Mouse (Mus musculus) cerebellum, adult 9-10 months (tissue): Measurements from ENCODE around the gene Alkbh3.

Experiments used
- DNase-seq: peaks from one replicate; pipeline ENCODE4 v3.0.0; 2022

Alkbh3 gene

GRCm38 (mm10) chr2:94010335-94011291, at the start of gene Alkbh3:
Gene Alkbh3, minus strand, starts transcription at chr2:94010807.
- peak; percentile 92 for DNase-seq

- no peak for DNase-seq
Observed at GRCm38 (mm10) chr2:94059459-94059858, 48.9 kb upstream of the Alkbh3 start.

- DNase-seq, result peak; percentile 74
Observed at GRCm38 (mm10) chr2:94054813-94055212, 44.2 kb upstream of the Alkbh3 start.

GRCm38 (mm10) chr2:94051952-94052351, 41.3 kb upstream of the Alkbh3 start:
- DNase-seq, result no peak

GRCm38 (mm10) chr2:94050901-94051300, 40.3 kb upstream of the Alkbh3 start:
- DNase-seq, result no peak

GRCm38 (mm10) chr2:94049471-94050176, 39.0 kb upstream of the Alkbh3 start:
- DNase-seq, result no peak

GRCm38 (mm10) chr2:94048733-94049470, 38.3 kb upstream of the Alkbh3 start:
- DNase-seq, result no peak

GRCm38 (mm10) chr2:94048271-94048670, 37.7 kb upstream of the Alkbh3 start:
- no peak for DNase-seq

GRCm38 (mm10) chr2:94045411-94046090, 34.9 kb upstream of the Alkbh3 start:
- DNase-seq, result peak; percentile 57

- DNase-seq, result no peak
Observed at GRCm38 (mm10) chr2:94044174-94044573, 33.6 kb upstream of the Alkbh3 start.

GRCm38 (mm10) chr2:94043662-94044061, 33.1 kb upstream of the Alkbh3 start:
- DNase-seq, result no peak

- DNase-seq, result no peak
Observed at GRCm38 (mm10) chr2:94042461-94042860, 31.9 kb upstream of the Alkbh3 start.

GRCm38 (mm10) chr2:94040391-94041125, 30.0 kb upstream of the Alkbh3 start:
- DNase-seq, result no peak

- peak; percentile 87 for DNase-seq
Observed at GRCm38 (mm10) chr2:94035428-94036331, 25.1 kb upstream of the Alkbh3 start.

GRCm38 (mm10) chr2:94030602-94031001, 20.0 kb upstream of the Alkbh3 start:
- DNase-seq, result no peak

- no peak for DNase-seq
Observed at GRCm38 (mm10) chr2:94024637-94025036, 14.0 kb upstream of the Alkbh3 start.

- peak; percentile 90 for DNase-seq
Observed at GRCm38 (mm10) chr2:94002331-94002730, 8.3 kb downstream of the Alkbh3 start.

GRCm38 (mm10) chr2:94001918-94002317, 8.7 kb downstream of the Alkbh3 start:
- no peak for DNase-seq

GRCm38 (mm10) chr2:94001411-94001810, 9.2 kb downstream of the Alkbh3 start:
- DNase-seq, result no peak

- DNase-seq, result no peak
Observed at GRCm38 (mm10) chr2:93996254-93996653, 14.4 kb downstream of the Alkbh3 start, which contains the start of gene Gm27027. Gene Gm27027, minus strand, starts transcription at chr2:93996354.

- DNase-seq, result no peak
Observed at GRCm38 (mm10) chr2:93992810-93993209, 17.8 kb downstream of the Alkbh3 start.
